Mouse (Mus musculus) mesoderm, embryonic 11.5 days (tissue): ENCODE results near the gene Dusp12.

Experiments
- DNase-seq: peaks from one replicate; pipeline ENCODE4 v3.0.0-alpha.2; 2012; ENCODE audit warnings: low read depth, low spot score

The Dusp12 gene

DNA sequence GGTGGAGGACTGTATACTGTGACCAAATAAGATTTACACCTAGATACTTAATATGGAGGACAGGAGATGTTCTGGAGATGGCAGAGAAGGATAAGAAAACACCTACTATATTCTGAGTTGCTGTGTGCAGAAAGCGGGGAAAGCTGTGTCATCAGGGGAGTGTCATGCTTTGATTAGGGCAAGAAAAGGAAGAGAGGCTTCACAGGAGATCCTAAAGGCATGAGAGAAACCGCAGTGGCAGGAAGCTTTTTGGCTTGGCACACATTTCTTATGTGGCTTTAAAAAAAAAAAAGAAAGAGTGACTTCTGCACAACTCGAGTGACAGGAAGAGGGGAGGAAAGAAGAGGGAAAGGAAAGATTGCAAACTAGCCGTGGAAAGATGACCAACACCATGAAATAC, 22.3 kb downstream of the Dusp12 start:
- DNase-seq, result no peak

DNA sequence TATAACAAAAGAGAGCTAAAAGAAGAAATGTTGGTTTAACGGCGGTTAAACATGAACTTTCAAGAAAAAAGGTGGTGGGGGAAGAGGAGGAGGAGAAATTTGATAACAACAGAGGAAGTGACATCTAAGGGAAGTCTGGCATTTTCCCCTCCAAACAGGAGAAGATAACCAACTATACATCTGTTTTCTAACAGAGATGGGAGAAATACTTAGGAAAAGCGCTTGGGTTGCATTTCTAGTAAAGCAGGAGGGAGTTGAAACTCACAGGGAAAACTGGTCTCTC, 23.0 kb downstream of the Dusp12 start:
- DNase-seq, result no peak

DNA sequence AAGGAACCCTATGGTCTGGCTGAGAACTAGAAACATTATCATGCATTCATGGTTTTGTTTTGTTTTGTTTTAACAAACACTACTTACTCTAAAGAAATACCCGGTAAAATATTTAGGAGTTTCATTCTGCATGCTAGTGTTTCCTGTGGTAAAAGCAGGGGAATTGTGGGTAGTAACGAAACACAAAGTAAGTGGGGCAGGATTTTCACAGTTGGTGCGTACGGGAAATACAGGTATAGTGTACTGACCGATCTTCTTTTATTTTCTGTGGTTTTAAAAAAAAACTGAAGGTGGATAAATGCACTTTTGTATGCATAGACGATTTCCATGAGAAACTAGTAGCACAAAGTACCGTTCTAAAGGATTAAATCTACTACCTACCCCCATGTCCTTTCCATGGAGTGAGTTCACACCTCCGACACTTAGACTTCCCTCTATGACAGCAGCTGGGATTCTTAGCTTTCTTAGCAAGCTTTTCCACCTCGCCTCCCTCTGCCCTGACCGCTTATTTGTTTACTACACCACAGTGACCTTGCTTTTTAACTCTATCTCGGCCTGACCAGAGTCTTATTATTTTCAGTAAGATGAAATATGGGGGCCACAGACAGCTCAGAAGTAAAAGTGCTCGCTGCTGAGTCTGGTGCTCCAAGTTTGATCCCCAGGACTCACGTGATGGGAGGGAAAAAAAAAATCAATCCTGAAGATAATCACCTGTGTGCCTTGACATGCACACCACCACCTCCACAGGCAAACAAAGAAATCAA, 23.5 kb downstream of the Dusp12 start:
- no peak for DNase-seq

DNA sequence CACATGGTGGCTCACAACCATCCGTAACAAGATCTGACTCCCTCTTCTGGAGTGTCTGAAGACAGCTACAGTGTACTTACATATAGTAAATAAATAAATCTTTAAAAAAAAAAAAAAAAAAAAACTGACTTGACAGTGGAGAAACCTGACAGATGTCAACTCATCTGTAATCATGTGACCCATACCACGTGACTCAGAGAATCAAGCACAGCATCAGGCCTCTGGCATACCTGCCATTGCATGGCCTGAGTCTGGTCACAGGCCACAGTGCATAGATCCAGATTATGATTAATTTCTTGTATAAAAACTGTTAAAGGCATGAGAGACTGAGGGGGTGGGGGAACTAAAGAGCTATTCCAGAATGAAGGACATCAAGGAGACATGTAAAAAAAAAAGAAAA, 26.5 kb downstream of the Dusp12 start:
- no peak for DNase-seq

DNA sequence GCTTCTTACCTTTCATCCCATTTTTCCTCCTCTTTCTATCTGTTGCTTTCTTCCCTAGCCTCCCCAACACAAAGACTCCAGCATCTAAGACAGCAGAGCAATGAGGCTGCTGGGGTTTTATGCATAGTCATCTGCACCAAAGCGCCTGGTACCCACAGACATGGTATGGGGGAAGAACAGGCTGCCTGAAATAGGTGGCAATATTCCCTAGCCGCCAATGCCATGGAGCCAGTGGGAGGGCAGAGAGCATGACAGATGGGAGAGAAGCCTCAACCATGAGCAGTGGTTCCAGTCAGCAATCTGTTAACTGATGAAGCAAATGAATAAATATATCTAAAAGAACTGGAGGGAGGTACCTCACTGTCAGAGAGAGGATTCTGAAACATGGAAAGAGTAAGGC, 28.0 kb downstream of the Dusp12 start:
- DNase-seq, result no peak

DNA sequence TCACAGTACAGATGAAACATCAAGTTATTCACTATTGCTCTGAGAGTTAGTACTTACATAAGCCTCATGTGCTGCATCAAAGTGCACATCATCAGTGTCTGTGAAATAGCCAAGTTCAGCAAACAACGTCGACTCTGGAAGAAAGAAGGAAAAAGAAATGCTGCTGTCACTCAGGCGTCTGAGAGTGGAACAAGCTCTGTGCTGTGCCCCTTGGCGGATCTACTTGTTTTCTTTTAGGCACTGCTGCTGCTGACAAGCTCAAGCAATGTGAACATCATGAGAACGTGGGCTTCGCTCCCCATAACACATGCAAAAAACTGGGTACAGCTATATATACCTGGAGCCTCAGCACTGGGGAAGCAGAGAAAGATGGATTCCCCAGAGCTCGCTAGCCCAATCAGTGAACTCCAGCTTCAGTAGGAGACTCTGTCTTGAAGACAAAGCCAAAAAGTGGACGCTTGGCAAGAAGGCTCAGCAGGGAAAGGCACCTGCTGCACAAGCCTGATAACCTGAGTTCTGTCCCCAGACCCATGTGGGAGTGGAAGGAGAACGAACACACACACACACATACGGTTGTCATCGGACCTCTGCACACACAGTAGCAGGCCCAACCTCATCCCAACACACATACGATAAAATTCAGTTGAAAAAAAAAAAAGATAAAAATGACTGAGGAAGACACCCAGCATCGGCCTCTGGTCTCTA, 30.1 kb downstream of the Dusp12 start:
- no peak for DNase-seq

DNA sequence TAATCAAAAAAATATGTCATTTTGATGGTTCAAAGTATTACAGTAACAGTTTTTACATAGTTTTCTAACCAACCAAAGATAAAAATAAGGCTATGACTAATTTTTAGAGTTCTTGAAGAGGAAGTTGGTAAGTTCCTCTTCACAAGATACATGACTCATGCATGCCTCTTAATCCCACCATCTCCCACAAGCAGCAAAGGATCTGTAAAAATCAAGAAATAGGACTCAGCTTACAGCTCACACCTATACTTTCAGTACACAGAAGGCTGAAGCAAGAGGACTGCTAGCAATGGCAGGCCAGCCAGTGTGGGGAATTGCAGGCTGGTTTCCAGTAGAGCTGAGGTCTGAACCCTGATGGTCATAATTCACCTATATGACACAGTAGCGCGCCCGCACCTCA, 31.7 kb downstream of the Dusp12 start:
- DNase-seq, result no peak

DNA sequence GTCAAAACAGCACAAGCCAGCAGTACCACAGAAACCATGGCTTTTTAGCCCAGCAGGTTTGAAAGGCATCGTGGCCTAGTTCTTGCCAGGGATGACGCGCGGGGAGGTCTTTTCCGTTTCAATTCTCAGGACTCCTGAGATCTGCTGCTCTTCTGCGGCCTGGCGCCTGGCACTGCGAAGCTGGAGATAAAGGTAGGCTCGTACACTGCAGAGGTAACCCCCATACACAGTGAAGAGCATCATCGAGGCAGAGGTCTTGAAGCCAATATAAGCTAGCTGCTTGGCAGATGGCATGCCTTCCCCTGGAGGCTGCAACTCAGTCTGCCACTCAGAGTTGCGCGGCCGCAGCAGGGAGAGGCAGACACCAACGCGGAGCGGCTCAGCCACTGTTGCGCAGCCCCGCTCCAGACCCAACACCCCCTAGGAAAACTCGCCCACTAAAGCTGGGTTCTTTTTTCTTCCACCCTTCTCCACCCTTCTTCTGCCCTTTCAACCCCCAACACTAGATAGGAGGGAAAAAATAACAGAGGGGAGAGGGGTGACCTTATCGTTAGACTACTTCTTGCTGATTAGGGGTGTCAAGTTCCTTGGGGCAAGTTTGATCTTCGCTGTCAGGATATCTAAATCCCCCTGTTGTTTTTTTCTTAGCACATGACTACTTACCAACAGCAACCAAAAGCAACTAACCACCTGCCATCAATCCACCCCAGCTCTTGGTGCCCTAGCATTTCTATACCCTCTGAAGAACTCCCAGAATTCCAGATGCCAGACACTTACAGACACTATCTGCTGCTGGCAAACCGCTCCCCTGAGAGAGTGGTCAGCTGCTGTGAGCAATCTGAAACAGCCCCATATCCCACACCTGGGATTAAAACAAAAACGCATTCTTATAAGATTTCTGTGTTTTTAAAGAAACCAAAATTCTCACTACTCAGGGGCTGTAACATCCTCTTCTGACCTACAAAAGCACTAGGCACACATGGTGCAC, 34.4 kb downstream of the Dusp12 start:
- no peak for DNase-seq

DNA sequence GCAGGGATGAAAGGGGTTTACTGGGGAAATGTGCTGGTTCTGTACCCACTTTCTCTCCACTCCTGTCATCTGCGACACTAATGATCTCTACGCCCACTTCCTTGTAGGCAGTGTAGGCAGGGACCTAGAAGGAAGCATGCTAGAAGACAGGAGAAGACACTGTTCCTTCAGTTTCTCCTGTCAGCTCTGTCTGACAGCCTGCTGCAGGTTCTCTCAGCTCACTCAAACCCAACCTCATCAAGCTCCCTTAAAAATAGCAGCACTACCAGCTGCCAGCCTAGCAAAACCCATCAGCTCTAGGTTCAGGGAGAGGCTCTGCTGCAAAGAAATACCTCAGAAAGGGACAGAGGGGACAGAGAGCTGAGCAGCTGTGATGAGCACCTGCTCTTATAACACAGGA, 35.3 kb downstream of the Dusp12 start:
- DNase-seq, result no peak

DNA sequence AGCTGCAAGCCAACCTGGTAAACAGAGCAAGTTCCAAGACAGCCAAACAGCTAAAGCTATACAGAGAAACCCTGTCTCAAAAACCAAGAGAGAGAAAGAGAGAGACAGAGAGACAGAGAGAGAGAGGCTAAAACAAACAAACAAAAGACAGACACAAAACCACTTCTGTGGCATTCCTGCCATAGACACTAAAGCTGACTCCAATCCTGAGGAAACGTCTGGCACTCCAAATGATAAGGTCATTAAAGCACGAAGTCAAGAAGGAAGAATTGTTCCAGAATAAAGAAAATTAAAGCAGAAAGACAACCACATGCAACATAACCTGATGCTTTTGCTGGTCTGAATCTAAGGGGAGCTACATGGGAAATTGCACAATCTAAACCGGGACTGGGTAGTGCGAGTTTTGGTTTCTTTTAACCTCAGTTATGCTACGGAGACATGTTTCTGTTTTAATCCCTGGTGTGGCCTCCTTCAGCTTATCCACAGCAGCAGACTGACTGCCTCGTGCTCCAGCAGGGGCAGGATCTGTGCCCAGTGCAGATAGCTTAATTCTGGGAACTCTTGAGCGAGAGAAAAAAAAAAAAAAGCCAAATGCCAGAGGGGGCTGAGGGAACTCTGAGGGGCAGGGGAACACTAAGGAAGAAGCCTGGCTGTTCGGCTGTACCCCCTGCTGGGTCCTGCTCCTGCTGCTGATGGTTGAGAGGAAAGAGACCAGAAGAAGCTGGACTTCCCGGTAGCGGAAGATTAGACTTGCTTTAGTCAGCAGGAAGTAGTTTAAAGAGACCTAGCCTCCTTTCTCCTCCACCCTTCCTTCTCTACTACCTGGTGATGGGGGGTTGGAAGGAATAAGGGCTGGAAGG, 39.7 kb downstream of the Dusp12 start:
- no peak for DNase-seq

DNA sequence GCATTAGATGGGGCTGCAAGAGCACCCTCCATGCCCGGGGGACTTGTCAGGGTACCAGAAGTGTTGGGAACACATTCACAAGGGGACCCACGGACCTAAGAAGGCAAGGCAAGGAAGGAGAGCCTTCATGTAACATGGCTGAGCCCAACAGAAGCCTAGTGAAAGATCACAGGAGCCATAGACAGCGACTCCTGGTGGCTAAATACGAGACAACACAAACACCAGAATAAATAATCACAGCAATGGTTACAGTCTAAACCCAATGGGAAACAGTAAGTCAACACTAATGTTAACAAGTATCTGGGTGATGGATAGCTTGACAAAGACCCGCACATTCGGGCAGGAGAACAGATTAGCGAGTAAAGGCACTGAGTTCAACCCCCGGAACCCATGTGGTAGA, 41.0 kb downstream of the Dusp12 start:
- no peak for DNase-seq

DNA sequence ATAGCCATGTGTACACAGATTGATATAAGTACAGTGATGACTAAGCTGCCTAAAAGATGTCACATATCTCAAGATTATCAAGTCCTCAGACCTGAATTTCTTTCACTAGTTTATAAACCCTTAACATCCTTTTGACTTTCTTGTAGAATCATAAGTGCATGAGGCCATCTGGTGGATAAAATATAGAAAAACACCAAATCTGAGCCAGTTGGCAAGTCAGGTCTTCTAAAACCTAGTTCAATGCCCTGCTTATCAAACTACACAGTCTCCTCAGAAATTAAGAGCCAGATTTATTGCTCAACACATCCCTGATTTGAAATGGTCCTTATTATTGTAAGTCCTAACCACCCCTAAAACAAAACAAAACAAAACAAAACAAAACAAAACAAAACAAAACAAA, 45.7 kb downstream of the Dusp12 start:
- no peak for DNase-seq

DNA sequence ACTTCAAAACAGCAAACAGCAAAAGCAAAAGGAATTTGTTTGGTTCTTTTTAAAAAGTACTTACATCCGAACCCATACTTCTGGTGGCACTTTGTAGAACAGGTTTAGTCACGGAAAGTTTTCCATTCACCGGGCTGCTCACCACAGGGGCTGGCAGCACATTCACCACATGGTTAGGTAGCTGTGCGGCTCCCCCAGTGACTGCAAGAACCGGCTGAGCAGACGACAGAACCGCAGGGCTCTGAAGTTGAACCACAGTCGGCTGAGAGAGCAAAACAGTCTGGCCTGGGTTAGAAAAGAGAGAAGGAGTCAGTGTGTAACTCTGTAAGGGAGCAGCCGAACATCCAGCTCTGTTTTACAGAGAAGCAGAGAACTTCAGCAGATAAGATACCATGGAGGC, 50.6 kb downstream of the Dusp12 start:
- DNase-seq, result no peak

DNA sequence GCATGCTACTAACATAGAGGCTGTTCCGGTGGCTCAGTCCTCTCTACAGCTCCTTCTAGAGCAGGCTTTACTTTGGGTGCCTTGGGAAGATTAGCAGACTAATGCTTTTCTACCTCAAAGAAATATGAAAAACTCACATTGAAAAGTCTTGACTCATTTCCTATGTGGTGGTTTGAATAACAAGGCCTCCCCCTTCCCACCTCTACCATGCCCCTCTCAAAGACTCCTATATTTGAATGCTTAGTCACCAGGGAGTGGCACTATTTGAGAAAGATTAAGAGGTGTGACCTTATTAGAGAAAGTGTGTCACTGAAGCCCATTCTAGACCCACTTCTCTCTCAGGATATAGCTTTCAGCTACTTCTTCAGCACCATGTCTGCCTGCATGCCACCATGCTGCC, 55.6 kb downstream of the Dusp12 start:
- no peak for DNase-seq

DNA sequence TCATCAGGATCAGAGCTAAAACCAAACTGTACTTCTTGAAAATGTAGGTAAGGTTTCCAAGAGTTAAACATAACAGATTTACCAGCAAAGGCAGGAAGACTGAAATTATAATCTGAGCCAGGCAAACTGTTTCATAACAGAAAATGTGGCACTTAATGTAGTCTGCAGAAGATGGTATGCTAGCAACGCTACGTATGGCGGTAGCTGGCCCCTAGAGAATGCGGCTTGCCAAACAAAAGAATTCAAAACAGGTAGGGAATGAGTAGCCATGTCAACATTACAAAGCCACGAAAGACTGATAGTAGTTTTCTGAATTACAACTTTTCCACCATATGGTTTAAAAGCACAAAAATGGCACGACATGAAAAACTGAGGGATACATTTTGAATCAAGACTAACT, 56.0 kb downstream of the Dusp12 start:
- DNase-seq, result no peak
